Mouse (Mus musculus) limb, embryonic 15.5 days (tissue): ENCODE results near the gene Mylk2. TPM values are rescaled to one million over a fixed set of nuclear protein-coding genes. Genes with fewer than 3 reads are reported as not detected.
A peak's percentile ranks its signal among the peaks of the same experiment; 100 is the strongest.

ENCODE experiments used
- ATAC-seq: fragments of 200-750 bp; cut with Nextera tagmentation; 2 replicates; pipeline ENCODE4 v1.8.0; 2017; ENCODE audit warnings: low read depth, moderate TSS enrichment; ENCODE audit not compliant: insufficient number of reproducible peaks, low FRiP score, low TSS enrichment
- H3K27ac ChIP-seq: fragments of 300-500 bp; sonication (generic); 2 replicates; pipeline ENCODE4 v1.5.1; 2015; ENCODE audit warnings: moderate library complexity, mild to moderate bottlenecking, inconsistent platforms
- H3K27me3 ChIP-seq: fragments of 300-500 bp; sonication (generic); 2 replicates; pipeline ENCODE4 v1.6.1; 2015; ENCODE audit warnings: inconsistent platforms
- H3K36me3 ChIP-seq: fragments of 300-500 bp; sonication (generic); 2 replicates; pipeline ENCODE4 v1.6.1; 2015; ENCODE audit warnings: inconsistent platforms
- H3K4me1 ChIP-seq: fragments of 300-500 bp; sonication (generic); 2 replicates; pipeline ENCODE4 v1.6.1; 2015; ENCODE audit warnings: inconsistent platforms
- H3K4me2 ChIP-seq: fragments of 300-500 bp; sonication (generic); 2 replicates; pipeline ENCODE4 v1.6.1; 2015; ENCODE audit warnings: mild to moderate bottlenecking, inconsistent platforms
- H3K4me3 ChIP-seq: fragments of 300-500 bp; sonication (generic); 2 replicates; pipeline ENCODE4 v1.5.1; 2015; ENCODE audit warnings: mild to moderate bottlenecking, inconsistent platforms
- H3K9ac ChIP-seq: fragments of 300-500 bp; sonication (generic); 2 replicates; pipeline ENCODE4 v1.6.1; 2015; ENCODE audit warnings: inconsistent platforms
- H3K9me3 ChIP-seq: fragments of 300-500 bp; sonication (generic); 2 replicates; pipeline ENCODE4 v1.6.1; 2016; ENCODE audit warnings: inconsistent platforms
- WGBS: fragments of 180-500 bp; shearing (Covaris S2); methylation state at CpG from one replicate; pipeline ENCODE4 v1.1.7; 2015; 5-methylcytosine and 5-hydroxymethylcytosine counted together
- microRNA-seq: library from miRNA; unstranded; fragments of <30 nt; microRNA quantifications from one replicate; pipeline ENCODE4, GENCODE M21; 2016
- polyA plus RNA-seq: library from polyadenylated mRNA; unstranded; fragments of >200 nt; fragmentation: Nextera tagmentation; extraction: Ambion mirVana; gene quantifications from 2 replicates; pipeline ENCODE4 v1.2.1, GENCODE M21; 2015

The Mylk2 gene
- polyA plus RNA-seq, 1 experiment from 2014 or later = 0.90 TPM

- WGBS = 38% methylated on average over 11 of the region's 11 CpGs
- Histone ChIP-seq H3K4me3 (0 out of 2 replicates have a peak overlapping the region, but pooled peaks have one; percentile 58), H3K27me3 (peaks cover 65% of the 10 kb centered on the region), H3K9ac (no peak overlapping the region), H3K36me3 (no peaks in the 10 kb centered on the region), H3K4me2 (peak overlapping the region; percentile 96; the same call in 1 of the 2 replicates), H3K27ac (no peak overlapping the region), H3K9me3 (no peaks in the 10 kb centered on the region), H3K4me1 (peaks cover 13% of the 10 kb centered on the region)
- no peak for ATAC-seq
Measured at GRCm38 (mm10) chr2:152950358-152951064, 39.4 kb downstream of the Mylk2 start.

- Histone ChIP-seq H3K27ac (no peak within 1 kb of the TSS), H3K4me3 (peak within 1 kb of the TSS; percentile 58), H3K36me3 (no peaks in the 10 kb centered on the region), H3K4me2 (peak within 1 kb of the TSS; percentile 96), H3K4me1 (peaks cover 13% of the 10 kb centered on the region), H3K9me3 (no peaks in the 10 kb centered on the region), H3K27me3 (peaks cover 57% of the 10 kb centered on the region), H3K9ac (peak within 1 kb of the TSS; percentile 41)
- ATAC-seq = 0 out of 2 replicates have a peak, but pooled peaks have one; percentile 64
- 1% methylated on average over 47 of the region's 54 CpGs for WGBS
Measured at GRCm38 (mm10) chr2:152951065-152951849, 40.1 kb downstream of the Mylk2 start, which contains the start of gene Dusp15. Gene Dusp15 (minus strand): TSS chr2:152951698.

GRCm38 (mm10) chr2:152951850-152952720, 40.9 kb downstream of the Mylk2 start:
- Histone ChIP-seq H3K9me3 (no peaks in the 10 kb centered on the region), H3K36me3 (no peaks in the 10 kb centered on the region), H3K27me3 (peaks cover 62% of the 10 kb centered on the region), H3K27ac (no peak overlapping the region), H3K4me2 (peak overlapping the region; percentile 96), H3K4me3 (peak overlapping the region; percentile 58), H3K4me1 (peaks cover 13% of the 10 kb centered on the region), H3K9ac (peak overlapping the region; percentile 41; the same call in 1 of the 2 replicates)
- ATAC-seq = no peak
- WGBS = 22% methylated on average over 13 of the region's 13 CpGs

GRCm38 (mm10) chr2:152958116-152958515, 47.0 kb downstream of the Mylk2 start:
- H3K4me1 ChIP-seq = 0 out of 2 replicates have a peak, but pooled peaks cover 3% of the 10 kb centered on the region
- H3K9me3 ChIP-seq = no peaks in the 10 kb centered on the region
- H3K4me2 ChIP-seq = no peak overlapping the region
- H3K36me3 ChIP-seq = no peaks in the 10 kb centered on the region
- WGBS = 74% methylated on average over 3 of the region's 3 CpGs
- H3K27ac ChIP-seq = no peak overlapping the region
- H3K4me3 ChIP-seq = no peak overlapping the region
- ATAC-seq = no peak
- peaks cover 28% of the 10 kb centered on the region for H3K27me3 ChIP-seq
- no peak overlapping the region for H3K9ac ChIP-seq

GRCm38 (mm10) chr2:152962091-152962793, 51.1 kb downstream of the Mylk2 start, which contains the start of gene Ttll9:
Gene Ttll9 (plus strand): TSS chr2:152962485.
- Histone ChIP-seq H3K27ac (no peak within 1 kb of the TSS), H3K27me3 (0 out of 2 replicates have a peak, but pooled peaks cover 8% of the 10 kb centered on the region), H3K36me3 (no peaks in the 10 kb centered on the region), H3K9ac (no peak within 1 kb of the TSS), H3K4me2 (peak within 1 kb of the TSS; percentile 80), H3K9me3 (no peaks in the 10 kb centered on the region), H3K4me3 (peak within 1 kb of the TSS; percentile 51), H3K4me1 (0 out of 2 replicates have a peak, but pooled peaks cover 3% of the 10 kb centered on the region)
- 2% methylated on average over 34 of the region's 34 CpGs for WGBS
- peak; percentile 81; the same call in 1 of the 2 replicates for ATAC-seq

- 0 out of 2 replicates have a peak, but pooled peaks cover 3% of the 10 kb centered on the region for H3K4me1 ChIP-seq
- H3K36me3 ChIP-seq = no peaks in the 10 kb centered on the region
- H3K9ac ChIP-seq = no peak overlapping the region
- H3K27me3 ChIP-seq = 0 out of 2 replicates have a peak, but pooled peaks cover 2% of the 10 kb centered on the region
- ATAC-seq = no peak
- H3K9me3 ChIP-seq = no peaks in the 10 kb centered on the region
- H3K4me2 ChIP-seq = no peak overlapping the region
- H3K4me3 ChIP-seq = no peak overlapping the region
- no peak overlapping the region for H3K27ac ChIP-seq
- WGBS = 56% methylated on average over 4 of the region's 4 CpGs
Measured at GRCm38 (mm10) chr2:152965555-152965954, 54.4 kb downstream of the Mylk2 start.

Small RNAs within 50 kb of the gene (microRNA-seq; reads per million reads assigned to microRNA genes)
- 1.8 reads per million for gene Mir5622

Other genes with a start within 250 kb of the Mylk2 start
- 143 and 150 TPM in 2 replicates for gene H13, start 241.9 kb upstream of the Mylk2 start, polyA plus RNA-seq
- gene Mcts2, start 224.3 kb upstream of the Mylk2 start, polyA plus RNA-seq = 22.0 and 24.2 TPM in 2 replicates
- 167 and 168 TPM in 2 replicates for gene Id1, start 175.1 kb upstream of the Mylk2 start, polyA plus RNA-seq
- gene Cox4i2, start 157.2 kb upstream of the Mylk2 start, polyA plus RNA-seq = 33.9 and 36.2 TPM in 2 replicates
- gene Bcl2l1, start 79.6 kb upstream of the Mylk2 start, polyA plus RNA-seq = 96.2 and 96.7 TPM in 2 replicates
- gene Tpx2, start 63.4 kb upstream of the Mylk2 start, polyA plus RNA-seq = 66.2 and 69.1 TPM in 2 replicates
- gene Foxs1, start 21.9 kb downstream of the Mylk2 start, polyA plus RNA-seq = 3.5 and 5.9 TPM in 2 replicates
- gene Dusp15, start 40.3 kb downstream of the Mylk2 start, polyA plus RNA-seq = 0.36 and 0.38 TPM in 2 replicates
- 0.15 and 0.52 TPM in 2 replicates for gene Ttll9, start 51.1 kb downstream of the Mylk2 start, polyA plus RNA-seq
- 144 and 152 TPM in 2 replicates for gene Pdrg1, start 104.1 kb downstream of the Mylk2 start, polyA plus RNA-seq
- not detected in 2 replicates for gene Xkr7, start 120.5 kb downstream of the Mylk2 start, polyA plus RNA-seq
- gene Ccm2l, start 154.6 kb downstream of the Mylk2 start, polyA plus RNA-seq = 1.8 and 2.3 TPM in 2 replicates
- 10.6 and 14.5 TPM in 2 replicates for gene Hck, start 197.1 kb downstream of the Mylk2 start, polyA plus RNA-seq
- gene Tm9sf4, start 250.0 kb downstream of the Mylk2 start, polyA plus RNA-seq = 92.6 and 101 TPM in 2 replicates